Mouse (Mus musculus): ENCODE data around the gene Ccdc15.
"Not testable (repeated sequence)": the region's sequence is repeated elsewhere in the genome, so short reads cannot be mapped to it uniquely, and the experiment has no call there.

Ccdc15 gene

DNA sequence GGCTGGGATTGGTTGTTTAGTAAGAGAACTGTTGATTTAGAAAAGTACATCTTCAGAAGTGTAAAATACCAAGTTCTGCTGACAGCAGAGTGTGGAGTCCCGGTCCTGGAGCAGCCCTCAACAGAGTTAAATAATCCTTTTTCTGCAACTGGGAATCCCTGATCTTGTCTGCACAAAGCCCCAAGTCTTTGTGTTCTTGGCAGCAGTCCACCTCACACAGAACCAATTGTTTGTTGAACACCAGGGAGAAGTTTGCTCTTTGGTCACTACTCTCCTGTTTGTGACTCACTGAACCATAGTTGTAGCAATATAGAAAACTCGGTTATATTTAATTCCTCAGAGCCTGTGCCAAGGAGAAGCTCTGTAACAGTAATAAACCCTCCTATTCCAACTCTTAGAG lies 3.0 kb upstream of the Ccdc15 start:
- DNase-seq (ENCODE audit: low spot score): no peak

DNA sequence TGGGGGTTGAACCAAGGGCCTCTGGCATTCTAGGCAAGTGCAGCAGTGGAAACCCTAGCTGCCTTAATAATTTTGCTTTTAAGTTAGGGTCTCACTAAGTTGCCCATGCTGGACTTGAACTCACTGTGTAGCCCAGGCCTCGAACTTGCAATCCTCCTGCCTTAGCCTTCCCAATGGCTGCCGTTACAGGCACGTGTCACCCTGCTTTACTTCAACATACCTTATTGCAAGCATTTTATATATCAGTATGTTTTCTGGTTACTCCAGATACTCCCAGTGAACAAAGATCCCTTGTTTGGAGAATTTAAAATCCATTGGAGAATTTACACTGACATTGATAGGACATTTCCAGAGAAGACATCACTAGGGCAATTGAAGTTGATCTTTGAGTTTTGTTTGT lies 818 bp upstream of the Ccdc15 start:
- DNase-seq (ENCODE audit: low spot score): no peak

DNA sequence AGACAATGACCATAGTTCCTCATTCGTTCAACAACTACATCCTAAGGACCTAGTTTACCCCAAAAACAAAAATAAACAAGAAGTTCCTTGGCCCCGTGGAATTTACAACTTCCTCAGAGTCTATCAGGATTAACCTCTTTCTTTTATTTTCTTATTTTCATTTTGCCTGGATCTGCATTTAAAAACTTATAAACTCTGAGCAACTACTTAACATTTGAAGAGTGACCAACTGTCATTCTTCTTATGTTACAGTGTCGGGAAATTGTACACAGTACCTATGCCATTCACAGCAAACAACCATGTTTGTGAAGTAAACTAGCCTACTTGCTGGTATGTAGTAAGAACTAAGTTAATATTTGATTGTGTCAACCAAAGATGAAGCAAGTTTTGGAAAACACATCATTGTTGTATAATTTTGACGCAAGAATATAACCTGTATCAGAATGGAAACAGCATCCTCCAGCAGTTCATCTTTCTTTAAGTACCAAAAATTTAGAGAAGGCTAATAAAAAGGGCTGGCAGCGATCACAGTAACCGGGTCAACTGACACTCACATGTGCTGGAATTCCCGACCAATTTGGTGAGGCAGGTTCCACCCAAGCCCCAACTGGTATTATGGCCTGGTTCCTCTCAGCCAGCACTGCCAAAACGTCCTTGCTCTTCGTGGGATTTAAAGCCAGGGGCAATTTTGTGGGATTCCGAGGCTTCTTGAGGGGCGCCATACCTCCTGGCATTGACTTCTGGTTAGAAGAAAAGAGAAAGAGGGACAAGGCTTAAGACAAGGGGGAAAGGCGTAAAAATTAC lies 846 bp downstream of the Ccdc15 start:
- no peak for DNase-seq (ENCODE audit: low spot score)

DNA sequence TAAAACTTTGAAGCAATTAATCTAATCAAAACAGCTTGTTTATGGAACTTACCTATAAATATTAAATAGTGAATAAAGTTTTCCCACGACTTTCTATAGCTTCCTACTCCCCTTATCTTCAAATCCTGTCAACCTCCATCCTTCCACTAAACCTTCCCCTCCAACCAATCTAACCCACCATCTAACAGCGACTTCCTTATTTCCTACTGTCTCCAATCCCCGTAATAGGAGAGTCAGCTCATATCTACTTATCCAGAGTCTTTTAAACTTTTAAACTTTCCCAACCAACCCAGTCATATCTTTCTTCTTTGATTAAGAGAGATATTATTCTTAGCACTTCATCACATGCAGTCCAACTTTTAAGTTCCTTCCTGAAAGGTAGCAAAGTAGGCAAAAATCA lies 2.8 kb downstream of the Ccdc15 start:
- DNase-seq (ENCODE audit: low spot score): no peak

DNA sequence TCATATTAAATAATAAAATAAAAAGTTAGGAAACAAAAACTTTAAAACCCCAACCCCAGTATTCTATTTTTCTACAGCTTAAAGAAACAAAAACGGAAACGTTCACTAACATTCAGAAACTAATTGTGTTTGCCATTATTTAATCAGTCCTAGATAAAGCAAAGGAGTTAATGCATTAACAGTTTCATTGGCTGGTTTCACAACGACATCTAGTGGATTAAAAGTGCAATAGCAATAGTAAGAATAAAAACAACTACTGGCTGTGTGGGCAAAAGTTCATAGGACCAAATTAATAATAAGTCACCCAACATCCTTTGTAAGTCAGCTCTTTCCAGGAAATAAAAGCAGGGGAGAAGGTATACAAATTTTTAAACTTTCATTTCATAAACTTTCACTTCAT lies 18.8 kb downstream of the Ccdc15 start:
- no peak for DNase-seq (ENCODE audit: low spot score)

DNA sequence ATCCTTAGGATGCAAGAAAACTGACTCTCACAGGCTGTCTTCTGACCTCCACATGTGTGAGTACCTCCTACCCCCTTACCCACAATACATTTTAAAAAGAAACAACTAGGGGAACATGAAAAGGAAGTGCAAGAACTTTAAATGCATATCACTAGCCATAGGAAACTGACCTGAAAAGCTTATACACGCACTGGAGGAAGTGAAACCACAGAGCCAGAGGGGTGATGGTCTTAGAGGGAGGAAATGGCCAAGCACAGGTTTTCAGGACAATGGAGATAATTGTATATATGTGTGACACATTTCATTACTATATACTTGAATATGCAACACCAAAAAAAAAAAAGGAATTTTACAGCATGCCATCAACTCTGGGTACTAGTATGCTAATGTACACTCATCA lies 46.5 kb downstream of the Ccdc15 start:
- DNase-seq (ENCODE audit: low spot score): no peak

DNA sequence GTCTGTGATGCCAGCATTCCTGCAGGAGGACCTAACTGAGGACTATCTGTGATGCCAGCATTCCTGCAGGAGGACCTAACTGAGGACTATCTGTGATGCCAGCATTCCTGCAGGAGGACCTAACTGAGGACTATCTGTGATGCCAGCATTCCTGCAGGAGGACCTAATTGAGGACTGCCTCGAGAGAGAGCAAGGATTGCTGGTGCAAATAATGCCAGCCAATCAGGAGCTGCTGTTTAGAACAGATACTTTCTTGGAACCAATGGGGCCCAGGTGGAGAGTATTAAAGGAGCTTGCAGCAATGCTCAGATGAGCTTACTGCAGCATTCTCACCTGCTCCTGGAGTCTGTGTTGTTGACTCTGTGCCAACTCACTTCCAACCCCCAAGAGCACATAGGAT lies 47.7 kb downstream of the Ccdc15 start:
- DNase-seq (ENCODE audit: low spot score): not testable (repeated sequence)

DNA sequence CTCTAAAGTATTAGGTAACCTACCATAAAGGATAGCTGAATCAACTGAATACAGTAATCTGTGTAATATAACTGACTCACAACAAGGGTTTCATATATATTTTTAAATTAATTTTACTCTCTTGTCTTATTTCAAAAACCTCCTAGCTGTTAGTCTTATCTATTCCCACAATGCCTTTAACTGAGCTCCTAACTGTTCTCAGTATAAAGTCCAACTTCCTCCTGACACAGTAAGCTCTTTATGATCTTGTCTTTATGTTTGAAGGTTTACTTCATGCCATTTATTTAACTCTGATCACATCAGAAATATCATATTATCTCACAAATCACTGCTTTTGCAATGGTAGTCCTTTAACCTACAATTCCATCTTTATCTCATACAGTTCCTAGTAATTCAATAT lies 52.6 kb downstream of the Ccdc15 start:
- no peak for DNase-seq (ENCODE audit: low spot score)

DNA sequence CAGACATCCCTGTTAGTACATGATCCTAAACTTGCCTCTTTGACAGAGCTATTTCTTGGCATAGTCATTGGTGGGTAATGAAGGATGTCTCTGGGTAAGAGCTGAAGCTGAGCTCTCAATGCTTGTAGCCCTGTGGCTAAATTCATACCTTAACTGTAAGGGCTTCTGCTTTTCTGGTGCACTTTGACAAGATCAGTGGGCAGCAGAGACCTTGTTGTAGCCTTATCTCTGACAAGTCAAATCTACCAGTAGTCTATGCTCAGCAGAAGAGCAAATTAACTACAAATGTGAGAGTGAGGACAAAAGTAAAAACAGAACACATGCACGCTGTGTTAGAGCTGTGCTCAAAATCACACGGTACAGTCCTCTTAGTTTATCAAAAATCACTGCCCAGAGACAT lies 81.6 kb downstream of the Ccdc15 start:
- DNase-seq (ENCODE audit: low spot score): no peak

DNA sequence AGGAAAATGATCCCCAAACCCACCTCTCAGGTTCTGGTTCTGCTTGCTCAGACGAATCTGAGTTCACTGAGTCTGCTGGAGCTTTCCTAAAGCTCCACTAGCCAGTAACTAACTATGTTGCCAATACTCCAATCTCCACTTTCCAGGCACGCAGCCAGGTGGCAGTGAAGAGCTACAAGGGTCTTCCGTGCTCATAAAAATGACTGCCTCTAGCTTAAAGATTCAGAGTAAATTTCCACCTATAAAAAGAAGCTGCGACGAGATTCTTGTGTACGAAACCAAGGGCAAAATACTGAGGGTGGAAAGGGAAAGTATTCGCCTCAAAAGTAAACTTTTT lies 92.4 kb downstream of the Ccdc15 start:
- DNase-seq (ENCODE audit: low spot score): no peak

DNA sequence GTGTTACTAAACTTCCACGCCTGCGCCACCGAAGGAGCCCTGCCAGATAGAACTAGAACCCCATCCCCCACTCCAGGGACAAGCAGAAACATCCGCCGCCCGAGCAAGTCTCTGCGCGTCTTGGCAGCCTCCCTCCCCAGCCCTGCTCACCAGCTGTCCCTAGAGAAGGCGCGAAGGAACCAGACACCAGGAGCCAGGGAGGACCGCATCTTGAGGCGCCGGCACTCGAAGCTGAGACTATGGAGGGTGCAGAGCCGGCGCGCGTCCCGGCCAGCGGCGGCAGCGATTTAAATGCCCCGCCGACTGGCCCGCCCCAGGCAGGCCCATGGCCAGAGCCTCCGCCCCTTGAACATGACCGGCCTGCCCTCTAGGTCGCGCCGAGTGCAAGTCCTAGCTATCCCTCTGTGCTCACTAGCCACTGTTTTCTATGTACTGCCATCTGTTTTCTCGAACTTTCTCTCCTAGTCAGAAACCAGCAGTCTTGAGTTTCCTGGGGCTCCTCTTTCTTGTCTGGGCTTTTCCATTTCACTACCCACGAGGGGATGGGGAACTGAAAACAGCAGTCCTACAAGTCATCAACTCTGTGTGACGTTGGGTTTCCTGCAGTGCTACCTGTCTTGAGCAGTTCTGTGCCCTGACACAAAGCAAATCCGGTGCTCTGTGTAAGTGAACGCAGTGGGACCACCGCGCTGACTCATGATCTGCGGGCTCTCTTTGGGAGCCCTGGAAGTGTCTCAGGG lies 92.9 kb downstream of the Ccdc15 start, which contains the start of gene Slc37a2:
TSS of gene Slc37a2 (minus strand) at position 590 of the 740 bp plus-strand sequence.
- no peak for DNase-seq (ENCODE audit: low spot score)

DNA sequence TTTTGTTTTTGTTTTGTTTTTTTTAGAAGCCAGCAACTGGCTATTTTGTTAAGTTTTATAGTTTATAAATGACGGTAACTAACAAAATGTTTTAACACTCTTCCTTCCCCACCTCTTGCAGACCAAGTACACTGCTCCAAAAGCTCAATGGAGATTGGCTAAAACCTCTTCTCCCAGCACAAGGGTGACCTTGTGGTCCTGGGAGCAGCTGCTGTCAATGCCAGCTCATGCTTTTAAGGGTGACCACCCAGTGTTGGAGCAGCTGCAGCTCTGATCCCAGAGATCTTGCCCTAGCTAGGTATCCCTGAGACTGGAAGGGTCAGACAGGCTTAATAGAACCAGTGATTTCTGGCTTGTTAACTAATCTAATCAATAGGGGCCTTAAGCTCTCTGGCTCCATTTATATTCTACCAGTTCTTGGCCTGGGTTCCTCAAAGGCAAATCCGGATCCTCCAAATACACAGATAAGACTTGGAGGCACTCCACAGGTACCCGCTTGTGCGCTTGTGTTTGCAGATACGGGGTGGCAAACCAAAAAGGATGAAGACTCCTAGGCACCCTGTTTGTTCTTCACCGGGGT lies 93.6 kb downstream of the Ccdc15 start:
- DNase-seq (ENCODE audit: low spot score): no peak

DNA sequence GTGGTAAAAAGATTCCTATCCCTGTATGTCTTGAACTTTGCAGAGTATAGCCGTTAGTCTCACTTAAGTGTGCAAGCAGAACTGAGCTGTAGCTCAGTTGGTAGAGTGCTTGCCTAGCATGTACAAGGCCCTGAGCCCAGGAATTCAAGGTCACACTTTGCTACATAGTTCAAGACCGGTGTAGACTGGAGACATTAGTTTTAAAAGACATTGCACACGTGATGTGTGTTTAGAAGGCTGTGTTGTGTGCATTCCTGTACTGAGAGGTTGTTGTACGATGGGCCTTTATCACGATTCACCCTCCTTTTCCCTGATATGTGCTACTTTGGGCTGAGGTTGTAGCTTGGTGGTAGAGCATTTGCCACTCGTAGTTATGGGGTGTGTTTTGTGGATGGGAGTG lies 97.6 kb downstream of the Ccdc15 start:
- no peak for DNase-seq (ENCODE audit: low spot score)

DNA sequence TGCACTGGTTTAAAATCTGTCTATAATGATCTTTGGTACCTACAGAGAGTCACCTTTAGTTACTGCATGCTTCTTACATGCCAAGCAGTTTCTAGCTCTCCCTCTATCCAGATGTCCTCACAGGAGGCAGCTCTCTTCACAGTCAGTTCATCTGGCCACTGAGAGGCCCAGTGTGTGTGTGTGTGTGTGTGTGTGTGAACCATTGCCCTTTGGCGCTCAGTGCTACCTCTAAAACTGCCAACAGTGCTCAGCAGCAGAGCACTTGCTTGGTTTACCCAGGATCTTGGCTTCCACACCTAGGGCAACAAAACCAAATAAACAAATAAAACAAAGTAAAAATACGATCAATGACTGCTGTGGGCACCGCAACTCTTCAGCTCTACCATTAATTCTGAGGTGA lies 98.3 kb downstream of the Ccdc15 start:
- DNase-seq (ENCODE audit: low spot score): no peak

DNA sequence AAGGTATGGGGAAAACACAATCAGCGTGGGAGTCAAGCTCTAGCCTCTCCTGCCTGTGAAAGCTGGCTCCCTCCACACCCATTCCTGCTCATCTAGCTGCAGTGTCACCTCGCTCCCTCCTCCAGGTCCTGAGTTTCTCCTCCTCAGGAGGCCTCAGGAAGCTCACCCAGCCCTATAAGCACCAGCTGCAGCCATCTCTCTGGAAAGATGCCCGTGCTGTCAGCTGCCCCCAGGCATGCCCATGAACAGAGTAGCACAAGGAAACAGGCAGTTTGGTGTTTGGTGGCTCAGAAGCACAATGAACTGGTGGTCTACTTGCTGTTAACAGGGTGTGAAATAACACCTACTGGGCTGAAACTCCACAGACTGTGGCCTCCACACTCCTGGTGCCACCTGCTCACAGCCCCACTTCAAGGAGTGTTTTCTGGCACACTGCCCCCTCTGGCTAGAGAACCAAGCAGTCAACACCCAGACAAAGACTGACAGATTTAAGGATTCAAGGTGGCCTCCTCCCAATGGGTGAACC lies 99.8 kb downstream of the Ccdc15 start:
- no peak for DNase-seq (ENCODE audit: low spot score)

DNA sequence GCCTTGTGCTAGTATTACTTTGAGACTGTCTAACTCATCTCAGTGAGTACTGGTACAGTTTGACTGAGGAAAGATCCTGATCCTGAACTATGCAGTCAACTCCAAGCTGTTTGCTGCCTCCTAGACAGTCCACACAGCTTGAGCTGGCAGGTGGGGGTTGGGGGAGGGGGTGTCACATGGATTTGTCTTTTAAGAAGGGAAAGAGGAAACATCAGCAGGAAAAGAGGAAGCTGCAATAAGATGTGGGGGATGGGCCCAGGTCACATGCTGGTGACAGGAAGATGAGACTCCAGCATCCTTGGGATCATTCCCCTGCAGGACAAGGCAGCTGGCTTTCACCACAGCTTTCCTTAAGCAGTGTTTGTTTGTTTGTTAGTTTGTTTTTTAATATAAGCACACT lies 100.8 kb downstream of the Ccdc15 start:
- DNase-seq (ENCODE audit: low spot score): no peak

DNA sequence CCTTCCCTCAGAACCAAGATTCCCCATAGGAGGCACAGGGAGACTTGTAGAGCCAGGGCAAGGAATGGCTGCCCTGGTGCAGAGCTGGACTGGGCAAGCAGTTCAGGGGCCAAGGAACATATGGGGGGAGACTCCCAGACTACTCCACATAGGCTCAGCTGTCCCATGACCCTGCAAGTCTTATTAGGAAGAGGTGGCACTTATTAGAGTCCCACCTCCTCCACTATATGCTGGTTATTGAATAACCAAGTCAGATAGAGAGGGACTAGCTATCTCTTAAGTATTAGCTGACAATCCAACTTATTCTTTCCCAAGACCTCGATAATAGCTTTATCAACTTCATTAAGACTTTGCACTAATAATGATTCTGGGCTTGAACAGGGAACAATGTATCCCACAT lies 102.4 kb downstream of the Ccdc15 start:
- no peak for DNase-seq (ENCODE audit: low spot score)

DNA sequence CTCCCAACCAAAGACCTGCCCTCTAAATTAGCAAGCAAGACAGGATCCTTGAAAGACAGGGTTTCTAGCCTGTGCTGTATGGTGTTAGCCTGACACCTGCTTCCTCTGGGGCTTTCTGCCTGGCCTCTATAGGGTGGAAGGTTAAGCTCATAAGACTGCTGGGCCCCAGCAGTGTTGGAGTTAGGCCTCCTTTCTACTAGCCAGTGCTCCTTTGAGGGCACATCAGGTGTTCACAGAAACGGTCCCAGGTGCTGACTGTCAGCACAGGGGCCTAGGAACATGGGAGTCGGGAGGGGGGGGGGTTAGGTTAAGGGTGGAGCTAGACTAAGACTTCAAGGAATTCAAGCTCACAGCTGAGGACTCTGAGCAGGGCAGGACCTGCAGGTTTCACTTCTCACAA lies 102.8 kb downstream of the Ccdc15 start:
- no peak for DNase-seq (ENCODE audit: low spot score)

DNA sequence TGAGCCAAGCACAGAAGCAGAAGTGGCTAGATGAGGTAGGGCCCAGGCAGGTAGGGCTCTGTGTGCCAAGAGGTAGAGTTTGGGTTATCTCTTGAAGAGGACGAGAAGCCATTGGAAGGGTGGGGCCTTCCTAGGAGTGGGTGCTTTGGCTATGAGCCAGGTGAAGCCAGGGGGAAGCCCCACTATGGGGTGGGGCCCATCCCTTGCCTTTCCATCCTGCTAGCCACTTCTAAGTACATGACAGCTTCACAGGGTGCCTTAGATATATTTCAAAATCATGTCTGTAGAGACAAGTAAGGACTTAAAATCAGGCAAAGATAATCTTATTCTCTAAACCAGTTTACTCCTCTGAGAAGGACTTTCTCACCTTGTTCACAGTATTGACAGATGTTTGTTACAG lies 103.6 kb downstream of the Ccdc15 start:
- no peak for DNase-seq (ENCODE audit: low spot score)

DNA sequence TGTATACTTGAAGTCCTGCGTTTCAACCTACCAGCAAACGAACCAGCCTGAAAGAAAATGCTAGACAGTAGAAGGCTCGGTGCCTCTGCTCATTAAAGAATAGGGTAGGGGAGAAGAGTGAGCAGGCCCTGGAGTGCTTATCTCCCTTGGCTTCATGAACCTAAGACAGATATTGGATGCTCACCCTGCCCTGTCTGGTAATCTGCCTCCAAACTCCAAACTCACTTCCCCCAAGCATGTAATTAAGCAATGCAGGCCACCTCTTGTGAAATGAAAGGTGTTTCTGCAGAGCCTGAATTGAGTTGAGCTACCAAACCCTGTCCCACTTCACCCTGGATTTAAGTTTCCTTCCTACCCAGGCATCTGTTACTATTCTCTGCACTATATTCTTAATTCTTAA lies 105.5 kb downstream of the Ccdc15 start:
- no peak for DNase-seq (ENCODE audit: low spot score)

DNA sequence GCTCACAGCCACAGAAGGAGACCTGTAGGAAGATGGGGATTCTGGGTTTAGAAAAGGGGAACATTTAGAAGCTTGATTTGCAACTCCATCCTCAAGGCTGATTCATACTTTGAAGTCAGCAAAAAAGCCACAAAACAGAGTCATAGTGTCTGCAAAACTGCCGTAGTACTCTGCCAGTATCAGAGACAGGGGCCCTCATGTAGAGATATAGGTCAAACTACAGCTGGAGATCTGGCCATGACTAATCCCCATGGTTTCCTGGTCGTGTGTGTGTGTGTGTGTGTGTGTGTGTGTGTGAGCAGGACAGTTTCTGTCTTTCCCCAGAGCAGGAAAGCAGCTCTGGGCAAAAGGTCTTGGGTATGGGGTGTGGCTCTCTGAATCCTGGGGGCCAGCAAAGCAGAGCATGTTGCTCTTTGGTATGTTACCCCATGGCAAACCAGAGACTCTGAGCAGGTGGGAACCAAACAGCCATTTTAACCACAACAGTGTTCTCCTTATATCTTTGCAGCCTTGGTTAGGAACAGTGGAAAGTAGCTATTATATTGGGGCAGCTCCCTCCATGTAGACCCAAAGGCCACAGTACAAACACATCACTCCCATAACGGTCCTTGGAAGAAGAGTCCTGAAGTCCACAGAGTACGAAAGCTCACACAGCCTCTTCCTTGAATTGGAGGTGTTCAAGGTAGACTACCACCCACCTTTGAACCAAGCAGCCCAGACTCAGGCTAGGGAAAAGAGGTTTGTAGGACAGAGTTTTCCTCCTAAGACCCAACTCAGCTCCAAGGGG lies 112.1 kb downstream of the Ccdc15 start:
- DNase-seq (ENCODE audit: low spot score): no peak

Measured in urinary bladder, postnatal 10 days (tissue).